Mouse (Mus musculus): ENCODE results near the gene Gp9. TPM values are rescaled to one million over a fixed set of nuclear protein-coding genes. Genes with fewer than 3 reads are reported as not detected.
"Not testable (repeated sequence)": the region's sequence is repeated elsewhere in the genome, so short reads cannot be mapped to it uniquely, and the experiment has no call there.

Gp9 gene
- polyA plus RNA-seq, 1 experiment from 2014 or later: 3.0 TPM

DNA sequence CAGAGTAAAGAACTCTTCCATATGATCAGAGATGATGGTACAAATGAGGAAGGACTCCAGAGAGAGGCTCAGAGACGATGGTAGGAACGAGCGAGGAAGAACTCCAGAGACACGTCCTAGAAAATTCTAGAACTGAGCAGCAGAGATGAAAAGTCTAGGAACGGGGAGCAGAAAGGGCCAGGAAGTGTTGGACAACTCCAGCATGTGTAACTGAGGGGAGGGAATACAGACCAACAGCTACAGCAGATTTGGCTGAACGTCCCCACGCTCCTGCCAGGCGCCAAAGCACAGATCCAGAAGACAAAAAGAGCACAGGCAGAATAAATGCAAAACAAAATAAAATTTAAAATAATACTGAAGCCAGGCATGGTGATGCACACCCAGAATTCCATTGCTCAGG, 21.0 kb upstream of the Gp9 start:
- Histone ChIP-seq H3K27ac (no peak overlapping the region), H3K36me3 (peaks cover 38% of the 10 kb centered on the region), H3K9me3 (no peaks in the 10 kb centered on the region), H3K4me1 (replicated peaks) (peaks cover 11% of the 10 kb centered on the region; the same call in 1 of the 2 replicates), H3K27me3 (ENCODE audit: insufficient read depth, poor library complexity, severe bottlenecking) (no peaks in the 10 kb centered on the region), H3K4me3 (no peak overlapping the region)
- DNase-seq (ENCODE audit: low spot score): no peak
- 92% methylated on average over 8 of the region's 8 CpGs for WGBS

DNA sequence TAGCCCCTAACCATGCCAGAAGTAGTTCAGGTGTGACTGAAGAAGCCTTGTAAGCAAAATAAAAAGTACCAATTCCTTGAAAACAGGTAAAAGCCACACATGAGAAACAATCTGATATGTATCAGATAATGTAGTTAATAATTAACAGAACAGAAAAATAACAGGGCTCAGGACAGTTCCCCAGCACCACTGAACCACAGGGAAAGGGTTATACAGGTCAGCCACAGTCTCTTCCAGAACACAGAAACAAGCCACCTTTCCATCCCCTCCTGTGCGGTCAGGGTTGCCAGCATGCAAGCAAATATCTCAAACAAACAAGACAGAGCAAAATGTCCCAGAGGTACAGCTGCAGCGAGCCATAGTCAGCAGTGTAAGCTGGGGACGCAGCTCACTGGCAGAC, 18.5 kb upstream of the Gp9 start:
- no peaks in the 10 kb centered on the region for H3K27me3 ChIP-seq (ENCODE audit: insufficient read depth, poor library complexity, severe bottlenecking)
- H3K4me3 ChIP-seq: no peak overlapping the region
- no peak for DNase-seq (ENCODE audit: low spot score)
- H3K9me3 ChIP-seq: no peaks in the 10 kb centered on the region
- H3K36me3 ChIP-seq: peaks cover 31% of the 10 kb centered on the region
- no peak overlapping the region for H3K27ac ChIP-seq
- no peaks in the 10 kb centered on the region for H3K4me1 ChIP-seq (replicated peaks)
- 70% methylated on average over 3 of the region's 3 CpGs for WGBS

DNA sequence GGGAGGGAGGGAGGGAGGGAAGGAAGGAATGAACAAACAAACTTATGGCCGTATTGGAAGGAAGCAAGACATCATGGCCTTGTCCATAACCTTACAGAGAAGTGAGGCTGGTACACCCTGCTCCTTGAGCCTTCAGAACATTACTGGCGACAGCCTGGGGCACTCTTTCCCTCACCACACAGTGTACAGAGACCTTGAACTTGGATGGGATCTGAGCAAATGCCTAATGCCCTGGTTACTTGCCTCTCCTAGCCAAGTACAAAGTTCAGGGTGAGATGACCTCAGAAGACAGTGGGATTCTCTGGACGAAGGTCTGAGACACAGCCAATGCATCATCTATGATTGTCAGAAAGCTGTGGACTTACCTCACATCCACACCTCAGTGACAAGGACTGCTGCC, 18.0 kb upstream of the Gp9 start:
- Histone ChIP-seq H3K9me3 (no peaks in the 10 kb centered on the region), H3K36me3 (peaks cover 27% of the 10 kb centered on the region), H3K4me3 (no peak overlapping the region), H3K4me1 (replicated peaks) (no peaks in the 10 kb centered on the region), H3K27me3 (ENCODE audit: insufficient read depth, poor library complexity, severe bottlenecking) (no peaks in the 10 kb centered on the region), H3K27ac (no peak overlapping the region)
- WGBS: 74% methylated on average over 3 of the region's 3 CpGs
- no peak for DNase-seq (ENCODE audit: low spot score)

DNA sequence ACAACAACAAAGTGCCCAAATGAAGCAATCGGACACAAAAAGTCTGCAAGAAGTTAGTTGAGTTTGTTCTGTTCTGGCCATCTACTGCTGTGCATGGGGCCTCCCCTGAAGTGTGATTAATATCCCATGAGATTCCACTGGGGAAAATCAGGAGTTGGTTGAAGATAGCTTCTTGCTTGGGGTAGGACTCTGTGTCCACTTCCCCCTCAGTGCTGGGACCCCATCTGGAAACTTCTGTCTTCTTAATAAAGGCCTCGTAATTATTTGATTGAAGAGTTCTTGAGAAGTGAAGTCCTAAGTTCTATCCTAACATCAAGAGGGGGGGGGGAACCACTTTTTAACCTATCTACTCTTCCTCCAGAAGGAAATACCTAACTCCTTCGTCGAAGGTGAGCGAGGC, 15.7 kb upstream of the Gp9 start:
- Histone ChIP-seq H3K4me3 (no peak overlapping the region), H3K27me3 (ENCODE audit: insufficient read depth, poor library complexity, severe bottlenecking) (no peaks in the 10 kb centered on the region), H3K27ac (no peak overlapping the region), H3K4me1 (replicated peaks) (no peaks in the 10 kb centered on the region), H3K36me3 (peaks cover 6% of the 10 kb centered on the region), H3K9me3 (no peaks in the 10 kb centered on the region)
- WGBS: 87% methylated on average over 5 of the region's 5 CpGs
- DNase-seq (ENCODE audit: low spot score): no peak

DNA sequence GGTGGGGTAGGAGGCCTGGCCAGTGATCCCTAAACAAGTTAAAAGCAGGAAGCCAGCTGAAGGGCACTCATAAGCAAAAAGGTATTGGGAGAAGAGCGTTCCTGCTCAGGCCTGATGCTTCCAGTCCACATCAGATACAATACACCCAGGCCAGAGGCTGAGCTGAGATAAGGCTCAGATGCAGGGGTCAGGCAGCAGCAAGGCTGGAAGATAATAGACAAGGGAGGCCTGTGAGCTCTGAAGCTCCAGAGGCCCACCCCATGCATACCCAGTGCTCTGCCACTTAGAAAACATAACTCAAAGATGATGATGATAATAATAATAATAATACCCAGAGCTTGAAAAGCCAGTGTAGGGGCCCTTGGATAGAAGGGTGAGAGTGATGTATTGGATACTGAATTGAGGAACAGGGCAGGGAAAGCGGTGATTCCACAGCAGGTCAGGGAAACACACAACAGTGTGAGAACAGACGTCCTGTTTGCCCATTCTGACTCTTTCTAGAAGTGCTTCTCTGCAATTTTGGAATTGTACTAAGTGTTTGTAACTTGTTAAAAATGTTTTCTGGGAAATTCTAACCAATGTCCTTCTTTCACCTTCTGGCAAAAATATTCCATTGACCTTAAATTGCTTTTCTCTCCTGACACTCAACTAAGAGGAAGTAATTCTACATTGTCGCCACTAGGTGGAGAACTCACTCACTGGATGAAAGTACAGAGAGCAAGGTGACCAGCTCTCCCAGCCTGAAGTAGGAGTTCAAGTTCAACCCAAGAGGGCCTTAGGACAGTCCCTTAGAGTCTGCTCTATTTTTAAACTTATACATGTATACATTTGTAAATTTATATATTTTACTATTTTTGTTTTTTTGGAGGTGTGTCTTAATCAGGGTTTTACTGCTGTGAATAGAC, 14.2 kb upstream of the Gp9 start:
- no peak for DNase-seq (ENCODE audit: low spot score)
- Histone ChIP-seq H3K9me3 (0 out of 2 replicates have a peak, but pooled peaks cover 3% of the 10 kb centered on the region), H3K27me3 (ENCODE audit: insufficient read depth, poor library complexity, severe bottlenecking) (no peaks in the 10 kb centered on the region), H3K36me3 (no peaks in the 10 kb centered on the region), H3K4me3 (no peak overlapping the region), H3K4me1 (replicated peaks) (no peaks in the 10 kb centered on the region), H3K27ac (no peak overlapping the region)
- 71% methylated on average over 4 of the region's 4 CpGs for WGBS

DNA sequence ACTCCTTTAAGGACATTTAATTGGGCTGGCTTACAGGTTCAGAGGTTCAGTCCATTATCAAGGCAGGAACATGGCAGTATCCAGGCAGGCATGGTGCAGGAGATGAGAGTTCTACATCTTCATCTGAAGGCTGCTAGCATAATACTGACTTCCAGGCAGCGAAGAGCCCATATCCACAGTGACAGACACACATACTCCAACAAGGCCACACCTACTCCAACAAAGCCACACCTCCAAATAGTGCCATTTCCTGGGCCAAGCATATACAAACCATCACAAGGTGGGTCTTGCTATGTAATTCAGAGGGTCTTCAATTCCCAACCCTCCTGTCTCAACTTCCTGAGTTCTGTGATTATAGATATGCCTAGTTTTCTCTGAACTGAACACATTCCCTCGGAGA, 13.6 kb upstream of the Gp9 start:
- H3K4me3 ChIP-seq; H3K4me1 ChIP-seq (replicated peaks); H3K27me3 ChIP-seq (ENCODE audit: insufficient read depth, poor library complexity, severe bottlenecking); DNase-seq (ENCODE audit: low spot score); H3K9me3 ChIP-seq; H3K27ac ChIP-seq; H3K36me3 ChIP-seq: not testable (repeated sequence)
- 91% methylated on average over 2 of the region's 2 CpGs for WGBS

DNA sequence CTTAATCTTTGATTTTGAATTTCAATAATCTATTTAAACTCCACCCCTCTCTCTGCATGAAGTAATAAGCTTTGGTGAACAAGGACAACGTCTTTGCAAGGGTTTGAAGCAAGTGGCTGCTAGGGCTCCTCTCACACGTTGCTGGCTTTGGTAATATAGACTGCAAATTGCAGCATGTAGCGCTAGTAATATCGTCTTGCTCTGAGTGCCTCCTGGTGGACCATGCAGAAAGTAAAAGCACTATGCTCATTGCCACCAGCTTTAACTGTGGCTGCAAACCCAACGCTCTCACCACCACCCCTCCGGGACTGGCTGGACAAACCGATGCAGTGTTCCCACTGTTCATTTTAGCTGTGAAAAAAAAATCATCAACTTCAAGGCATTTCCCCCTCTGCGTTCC, 7.2 kb upstream of the Gp9 start:
- no peak overlapping the region for H3K27ac ChIP-seq
- 59% methylated on average over 8 of the region's 8 CpGs for WGBS
- no peaks in the 10 kb centered on the region for H3K36me3 ChIP-seq
- DNase-seq (ENCODE audit: low spot score): no peak
- H3K4me1 ChIP-seq (replicated peaks): no peaks in the 10 kb centered on the region
- no peaks in the 10 kb centered on the region for H3K27me3 ChIP-seq (ENCODE audit: insufficient read depth, poor library complexity, severe bottlenecking)
- H3K4me3 ChIP-seq: no peak overlapping the region
- H3K9me3 ChIP-seq: peaks cover 7% of the 10 kb centered on the region; the same call in 1 of the 2 replicates

DNA sequence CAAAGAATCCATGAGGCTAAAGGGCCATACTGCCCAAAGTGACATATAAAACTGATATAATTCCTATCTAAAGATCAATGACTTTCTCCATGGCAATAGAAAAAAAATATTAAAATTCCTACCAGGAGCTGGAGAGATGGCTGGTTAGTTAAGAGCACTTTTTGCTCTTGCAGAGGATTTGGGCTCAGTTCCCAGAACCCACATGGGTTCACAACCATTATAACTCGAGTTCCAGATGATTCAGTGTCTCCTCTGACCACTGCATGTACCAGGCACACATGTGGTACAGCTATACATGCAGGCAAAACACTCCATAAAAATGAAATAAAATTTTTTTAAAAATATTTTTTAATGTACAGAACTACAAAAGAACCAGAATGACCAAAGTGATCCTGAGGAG, 3.4 kb upstream of the Gp9 start:
- H3K4me3 ChIP-seq: no peak overlapping the region
- H3K4me1 ChIP-seq (replicated peaks): no peaks in the 10 kb centered on the region
- 69% methylated on average over 1 of the region's 1 CpGs for WGBS
- H3K27ac ChIP-seq: no peak overlapping the region
- no peaks in the 10 kb centered on the region for H3K27me3 ChIP-seq (ENCODE audit: insufficient read depth, poor library complexity, severe bottlenecking)
- no peak for DNase-seq (ENCODE audit: low spot score)
- peaks cover 4% of the 10 kb centered on the region; the same call in 1 of the 2 replicates for H3K9me3 ChIP-seq
- no peaks in the 10 kb centered on the region for H3K36me3 ChIP-seq

DNA sequence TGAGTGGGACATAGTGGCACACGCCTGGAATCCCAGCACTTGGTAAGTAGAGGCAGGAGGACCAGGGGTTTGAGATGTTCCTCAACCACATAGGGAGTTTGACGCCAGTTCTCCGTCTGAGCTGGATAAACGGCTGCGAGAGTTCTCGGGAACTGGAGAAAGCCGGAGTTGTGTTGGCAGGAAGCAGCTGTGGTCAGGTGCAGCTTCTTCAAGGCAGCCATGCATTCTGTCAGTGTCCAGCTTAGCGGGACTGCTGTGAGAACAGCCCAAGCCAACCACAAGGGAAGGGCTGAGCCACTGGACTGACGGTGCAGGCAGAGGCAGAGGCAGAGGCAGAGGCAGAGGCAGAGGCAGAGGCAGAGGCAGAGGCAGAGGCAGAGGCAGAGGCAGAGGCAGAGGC, 3.0 kb upstream of the Gp9 start:
- DNase-seq (ENCODE audit: low spot score): no peak
- Histone ChIP-seq H3K36me3 (no peaks in the 10 kb centered on the region), H3K4me3 (no peak overlapping the region), H3K27me3 (ENCODE audit: insufficient read depth, poor library complexity, severe bottlenecking) (no peaks in the 10 kb centered on the region), H3K27ac (no peak overlapping the region), H3K4me1 (replicated peaks) (no peaks in the 10 kb centered on the region), H3K9me3 (peaks cover 4% of the 10 kb centered on the region; the same call in 1 of the 2 replicates)
- 87% methylated on average over 9 of the region's 9 CpGs for WGBS

DNA sequence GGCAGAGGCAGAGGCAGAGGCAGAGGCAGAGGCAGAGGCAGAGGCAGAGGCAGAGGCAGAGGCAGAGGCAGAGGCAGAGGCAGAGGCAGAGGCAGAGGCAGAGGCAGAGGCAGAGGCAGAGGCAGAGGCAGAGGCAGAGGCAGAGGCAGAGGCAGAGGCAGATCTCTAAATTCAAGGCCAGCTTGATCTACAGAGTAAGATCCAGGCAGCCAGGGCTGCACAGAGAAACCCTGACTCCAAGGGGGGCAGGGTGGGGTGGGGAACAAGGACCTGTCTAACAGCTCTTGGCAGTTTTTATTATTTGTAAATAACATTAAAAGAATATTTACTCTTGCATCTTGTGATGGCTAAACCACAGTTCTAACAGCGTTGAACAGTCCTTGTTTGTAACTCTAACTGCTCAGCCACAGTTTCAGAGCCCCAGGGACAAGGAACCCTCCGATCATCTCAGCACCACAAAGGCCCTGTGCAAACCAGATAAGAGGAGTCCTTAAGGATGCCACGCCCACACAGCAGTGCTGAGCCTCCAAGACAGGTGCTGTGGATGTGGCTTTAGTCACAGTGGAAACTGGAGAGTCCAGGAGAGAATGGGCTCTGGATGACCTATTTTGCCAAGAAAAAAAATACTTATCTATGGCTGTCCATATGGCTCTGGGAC, 2.2 kb upstream of the Gp9 start:
- H3K36me3 ChIP-seq: no peaks in the 10 kb centered on the region
- DNase-seq (ENCODE audit: low spot score): no peak
- H3K9me3 ChIP-seq: peaks cover 4% of the 10 kb centered on the region; the same call in 1 of the 2 replicates
- no peaks in the 10 kb centered on the region for H3K4me1 ChIP-seq (replicated peaks)
- no peak overlapping the region for H3K27ac ChIP-seq
- 80% methylated on average over 3 of the region's 3 CpGs for WGBS
- no peak overlapping the region for H3K4me3 ChIP-seq
- no peaks in the 10 kb centered on the region for H3K27me3 ChIP-seq (ENCODE audit: insufficient read depth, poor library complexity, severe bottlenecking)

DNA sequence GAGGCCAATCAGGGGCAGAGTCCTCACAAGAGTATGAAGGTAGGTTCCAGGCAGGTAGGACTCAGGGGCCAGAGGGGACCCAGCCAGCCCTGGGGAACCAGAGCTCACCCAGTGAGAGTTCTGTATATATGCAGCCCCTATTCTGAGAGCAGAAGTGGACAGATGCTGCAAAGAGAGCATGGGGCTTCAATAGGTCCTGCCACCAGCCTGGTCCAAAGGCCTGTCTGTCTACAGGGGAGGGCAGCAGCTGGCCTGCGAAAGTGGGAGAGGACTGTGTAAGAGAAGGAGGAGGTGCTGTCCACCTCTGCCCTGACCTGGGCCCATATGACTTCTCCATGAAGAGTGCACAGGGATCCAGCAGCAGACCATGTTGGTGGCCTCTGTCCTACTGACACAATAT, 1.2 kb upstream of the Gp9 start:
- WGBS: 78% methylated on average over 1 of the region's 1 CpGs

DNA sequence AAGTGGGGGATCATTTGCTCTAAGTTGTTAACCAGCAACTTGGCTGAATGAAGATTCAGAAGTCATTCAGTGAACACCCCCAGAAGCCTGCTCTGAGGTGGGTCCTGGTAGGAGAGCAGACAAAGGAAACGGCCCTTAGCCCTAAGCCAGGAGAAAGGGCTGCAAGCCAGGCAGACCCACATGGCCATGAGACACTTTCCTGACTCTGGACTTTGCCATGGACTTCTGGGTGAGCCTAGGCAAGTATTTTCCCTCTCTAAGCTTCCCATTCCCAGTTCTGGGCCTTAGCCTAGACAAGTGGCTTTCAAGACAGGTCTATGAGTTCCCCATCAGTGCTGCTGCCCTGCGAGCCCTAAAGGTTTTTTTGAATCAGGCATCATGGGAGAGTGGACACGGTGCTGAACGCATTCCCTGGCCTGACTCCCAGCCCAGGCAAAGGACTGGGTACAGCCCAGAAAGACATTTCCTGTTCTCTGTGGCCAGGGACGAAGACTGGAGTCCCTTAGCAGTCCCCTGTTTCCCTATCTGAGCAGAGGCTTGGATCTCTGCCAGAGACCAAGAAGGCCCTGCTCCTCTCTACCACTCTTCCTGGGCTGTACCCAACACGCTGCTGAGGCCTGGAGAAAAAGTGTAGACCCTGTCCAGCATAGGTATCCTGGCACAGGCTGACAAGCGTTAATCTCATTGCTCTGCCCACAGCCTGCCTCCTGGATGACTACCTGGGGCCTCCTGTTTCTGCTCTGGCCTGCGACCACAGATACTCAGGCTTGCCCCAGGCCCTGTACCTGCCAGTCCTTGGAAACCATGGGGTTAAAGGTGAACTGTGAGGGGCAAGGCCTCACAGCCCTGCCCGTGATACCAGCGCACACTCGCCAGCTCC, 662 bp downstream of the Gp9 start:
- no peaks in the 10 kb centered on the region for H3K27me3 ChIP-seq (ENCODE audit: insufficient read depth, poor library complexity, severe bottlenecking)
- peaks cover 4% of the 10 kb centered on the region; the same call in 1 of the 2 replicates for H3K9me3 ChIP-seq
- H3K36me3 ChIP-seq: no peaks in the 10 kb centered on the region
- no peaks in the 10 kb centered on the region for H3K4me1 ChIP-seq (replicated peaks)
- DNase-seq (ENCODE audit: low spot score): no peak
- whole genome bisulfite sequencing: 82% methylated on average over 11 of the region's 11 CpGs
- no peak overlapping the region for H3K4me3 ChIP-seq
- no peak overlapping the region; the same call in 1 of the 2 replicates for H3K27ac ChIP-seq

More for the DNA sequence above, 1.2 kb upstream of the Gp9 start:
- Histone ChIP-seq H3K4me1 (replicated peaks) (no peaks in the 10 kb centered on the region), H3K4me3 (no peak overlapping the region), H3K27ac (no peak overlapping the region), H3K27me3 (ENCODE audit: insufficient read depth, poor library complexity, severe bottlenecking) (no peaks in the 10 kb centered on the region), H3K9me3 (peaks cover 4% of the 10 kb centered on the region; the same call in 1 of the 2 replicates), H3K36me3 (no peaks in the 10 kb centered on the region)
- no peak for DNase-seq (ENCODE audit: low spot score)

All from hindbrain, embryonic 10.5 days (tissue).